Mouse (Mus musculus): Measurements from ENCODE around the gene Rbm38.

DNA sequence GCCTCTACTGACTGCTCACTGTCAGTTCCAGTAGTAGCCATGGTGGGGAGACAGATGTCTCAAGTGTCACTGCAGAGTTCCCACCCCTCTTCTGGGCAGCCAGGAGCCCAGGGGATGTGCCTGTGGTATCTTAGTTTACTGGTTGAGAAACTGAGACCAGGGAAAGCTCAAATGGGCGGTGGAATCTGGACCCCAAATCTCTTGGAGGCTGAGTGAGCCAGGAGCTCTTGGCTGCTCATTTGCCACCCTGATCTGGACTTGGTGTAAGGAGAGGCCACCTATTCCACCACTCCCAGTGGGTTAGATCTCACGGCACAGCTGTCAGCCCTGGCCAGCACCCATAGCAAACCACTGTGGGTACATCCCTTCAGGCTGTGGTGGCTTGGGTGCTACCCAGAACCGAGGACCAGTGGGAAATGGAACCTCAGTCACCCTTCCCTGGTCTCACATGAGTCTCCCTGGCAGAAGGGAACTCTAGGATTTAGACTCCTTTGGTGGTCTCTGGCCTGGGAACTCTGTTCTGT, 8.3 kb downstream of the Rbm38 start:
- TF ChIP-seq POLR2A (IDR thresholded peaks at IDR 0.05; ENCODE audit: borderline replicate concordance, control insufficient read depth, low read depth, low read length) (no peak), CTCF (IDR thresholded peaks at IDR 0.05; ENCODE audit: control insufficient read depth, insufficient read depth, low read length) (no peak)

Data from bone marrow, adult 2 months (tissue).